Mouse (Mus musculus): Measurements from ENCODE around the gene Cort. TPM values are rescaled to one million over a fixed set of nuclear protein-coding genes. Genes with fewer than 3 reads are reported as not detected.

Cort gene
- total RNA-seq (2023), result 1.1 TPM

DNA sequence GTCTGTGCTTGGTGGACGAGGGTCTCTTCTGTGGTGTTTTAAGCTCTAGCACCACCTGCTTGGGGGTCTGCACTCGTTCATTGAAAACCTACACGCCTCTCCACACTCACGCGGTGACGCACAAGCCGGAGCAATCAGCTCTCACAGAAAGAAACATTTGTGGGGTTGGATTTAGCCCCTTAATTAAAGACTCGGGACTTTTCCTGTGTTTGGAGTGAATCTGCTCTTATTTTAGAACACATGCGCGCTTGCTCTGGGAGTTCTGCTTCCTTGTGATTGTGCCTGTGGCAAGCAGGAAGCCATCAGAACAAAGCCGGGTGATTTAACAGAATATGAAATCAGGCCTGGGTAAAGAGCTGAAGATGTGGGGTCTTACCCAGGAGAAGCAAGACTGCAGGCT lies at the start of gene Cort:
TSS of gene Cort (minus strand) at position 101 of the 400 bp plus-strand sequence.

DNA sequence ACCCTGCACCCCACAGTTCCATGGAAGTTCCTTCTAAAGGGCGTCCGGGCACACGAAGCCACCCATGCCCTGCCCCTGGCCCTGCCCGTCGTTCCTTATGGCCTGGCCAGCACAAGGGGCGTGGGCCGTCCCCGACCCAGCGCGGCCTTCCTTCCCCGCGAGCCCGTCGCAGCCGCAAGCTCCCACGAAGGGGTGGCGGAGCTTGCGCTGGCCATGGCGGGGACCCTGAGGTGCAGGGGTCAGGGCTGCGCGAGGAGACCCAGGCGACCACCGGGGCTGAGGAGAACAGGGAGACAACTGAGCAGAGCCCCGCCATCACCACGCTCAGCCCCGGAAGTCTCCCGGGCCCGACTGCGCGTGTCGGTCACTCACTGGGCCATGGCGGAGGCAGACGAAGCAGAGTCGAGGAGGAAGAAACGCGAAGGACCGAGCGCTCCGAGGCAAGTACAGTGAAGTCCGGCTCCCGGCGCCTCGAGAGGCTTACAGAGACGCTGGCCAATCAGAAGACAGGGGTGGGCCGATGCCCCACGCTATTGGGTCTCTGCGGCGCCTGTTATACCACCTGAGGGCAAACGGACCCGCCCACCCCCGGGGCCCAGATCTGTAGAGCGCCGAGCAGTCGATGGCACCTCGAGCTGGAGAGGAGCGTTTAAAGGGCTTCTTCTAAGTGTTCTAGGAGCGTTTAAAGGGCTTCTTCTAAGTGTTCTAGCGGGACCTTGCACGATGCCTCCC lies 39.8 kb upstream of the Cort start, which contains the start of gene Pgd:
TSS of gene Pgd (minus strand) at position 557 of the 732 bp plus-strand sequence.

GRCm38 (mm10) chr4:149136982-149137770 lies 10.6 kb upstream of the Cort start, which contains the start of gene Cenps:
Gene Cenps, minus strand, starts transcription at chr4:149137629.

GRCm38 (mm10) chr4:149103875-149104561 lies 22.5 kb downstream of the Cort start, which contains the start of gene Dffa:
Gene Dffa, plus strand, starts transcription at chr4:149104146.

DNA sequence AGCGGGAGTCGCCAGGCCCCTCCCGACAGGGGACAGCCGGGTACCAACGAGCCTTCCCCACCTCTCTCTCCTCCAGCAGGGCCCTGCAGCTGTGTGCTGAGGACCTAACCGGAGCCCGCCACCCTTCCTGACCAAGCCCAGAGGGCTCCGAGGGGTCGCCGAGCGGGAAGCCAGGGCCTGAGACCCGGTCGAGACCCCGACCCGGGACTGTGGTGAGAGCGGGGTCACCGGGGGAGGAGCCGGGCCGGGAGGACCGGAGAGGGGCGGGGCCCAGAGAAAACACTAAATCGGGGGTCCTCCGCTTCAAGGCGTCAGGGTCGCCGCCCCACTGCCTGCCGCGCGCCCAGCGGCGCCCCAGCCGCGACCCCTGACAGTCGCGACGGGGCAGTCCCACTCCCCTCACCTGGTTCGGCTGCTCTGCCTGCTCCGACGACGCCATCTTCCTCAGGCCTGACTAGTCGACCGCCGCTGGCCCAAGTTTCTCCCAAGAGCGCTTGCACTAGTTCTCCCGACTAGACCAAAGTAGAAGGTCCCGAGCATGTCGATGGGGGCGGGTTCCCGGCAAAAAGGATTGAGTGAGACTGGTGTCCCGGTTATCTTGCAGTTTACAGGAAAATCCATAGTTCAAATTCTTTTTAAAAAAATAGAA lies 27.1 kb downstream of the Cort start, which contains the start of gene Pex14:
TSS of gene Pex14 (minus strand) at position 508 of the 649 bp plus-strand sequence.

Other genes with a start within 250 kb of the Cort start
- 29.0 TPM for gene Pex14, start 26.9 kb downstream of the Cort start, total RNA-seq (2023)
- gene Dffa, start 22.6 kb downstream of the Cort start, total RNA-seq (2023), result 32.2 TPM
- gene Cenps, start 10.9 kb upstream of the Cort start, total RNA-seq (2023), result 8.7 TPM
- 42.5 TPM for gene Pgd, start 40.0 kb upstream of the Cort start, total RNA-seq (2023)
- gene Kif1b, start 180.9 kb upstream of the Cort start, total RNA-seq (2023), result 36.1 TPM